Mouse (Mus musculus): ENCODE measurements around the gene Timm44.

DNA sequence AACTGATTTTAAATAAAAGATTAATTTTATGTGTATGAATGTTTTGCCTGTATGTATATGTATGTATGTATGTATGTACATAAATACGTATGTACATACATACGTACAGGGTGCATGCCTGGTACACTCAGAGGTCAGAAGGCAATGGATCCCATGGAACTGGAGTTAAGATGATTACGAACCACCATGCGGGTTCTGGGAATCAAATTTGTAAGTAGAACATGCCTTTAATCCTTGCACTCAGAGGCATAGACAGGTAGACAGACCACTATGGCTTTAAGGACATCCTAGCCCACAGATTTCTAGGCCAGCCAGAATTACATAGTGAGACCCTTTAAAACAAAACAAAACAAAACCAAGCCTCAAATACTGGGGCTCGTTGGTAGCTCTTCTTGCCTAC, 42.4 kb upstream of the Timm44 start:
- TF ChIP-seq TCF12 (IDR thresholded peaks at IDR 0.05; ENCODE audit: insufficient read depth, poor library complexity, severe bottlenecking) (no peak), POLR2A (IDR thresholded peaks at IDR 0.05; ENCODE audit: insufficient read length, low read depth) (no peak), REST (IDR thresholded peaks at IDR 0.05; ENCODE audit: insufficient read depth, insufficient read length) (no peak), TCF3 (IDR thresholded peaks at IDR 0.05; ENCODE audit: insufficient read length, low read depth) (no peak), POLR2AphosphoS2 (IDR thresholded peaks at IDR 0.05; ENCODE audit: insufficient read length, low read depth) (no peak), MAX (IDR thresholded peaks at IDR 0.05; ENCODE audit: low read depth) (no peak)

Measured in myocyte (in vitro differentiated cells).